Mouse (Mus musculus) small intestine, adult 2 months (tissue): ENCODE data around the gene A4galt.

Source experiments
- CTCF ChIP-seq: fragments of 200-500 bp; IDR thresholded peaks from 2 replicates; pipeline ENCODE4 v1.5.1; 2012; ENCODE audit warnings: low read depth, mild to moderate bottlenecking, control low read depth, inconsistent platforms, low read length, moderate library complexity, mixed read lengths; ENCODE audit not compliant: insufficient replicate concordance, insufficient read length; ENCODE audit errors: extremely low read depth
- POLR2A ChIP-seq: fragments of 200-500 bp; IDR thresholded peaks from 2 replicates; pipeline ENCODE4 v1.6.1; 2012; ENCODE audit warnings: low read depth, mild to moderate bottlenecking, control low read depth, inconsistent platforms, low read length, moderate library complexity

DNA sequence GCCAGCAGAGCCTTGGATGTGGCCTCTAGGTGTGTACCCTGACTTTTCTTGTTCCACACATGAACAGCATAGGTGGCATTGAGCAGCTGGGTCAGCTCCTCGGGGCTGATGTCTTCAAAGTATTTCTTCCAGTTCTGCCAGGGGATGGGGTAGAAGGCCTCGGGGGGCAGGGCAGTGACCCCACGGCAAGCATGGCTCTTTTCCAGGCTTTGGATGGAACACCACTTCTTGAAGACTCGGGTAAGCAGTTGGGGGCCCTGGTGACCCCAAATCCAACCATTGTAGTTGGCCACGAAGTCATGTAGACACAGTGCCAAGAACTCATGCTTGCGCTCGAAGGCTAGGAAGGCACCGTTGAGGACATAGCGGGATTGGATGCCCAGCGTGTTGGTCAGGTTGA is 24.0 kb downstream of the A4galt start:
- TF ChIP-seq CTCF (no peak), POLR2A (no peak)
